Mouse (Mus musculus) bone marrow macrophage, adult 2 months (primary cell): Measurements from ENCODE around the gene Sema3f. TPM values are rescaled to one million over a fixed set of nuclear protein-coding genes. Genes with fewer than 3 reads are reported as not detected.
A peak's percentile ranks its signal among the peaks of the same experiment; 100 is the strongest.

Source experiments
- H3K27ac ChIP-seq: 2 replicates; pipeline ENCODE4 v1.5.1; 2012; ENCODE audit warnings: low read depth, low read length; ENCODE audit not compliant: insufficient read depth
- H3K4me1 ChIP-seq: 2 replicates; pipeline ENCODE4 v1.6.1; 2012; ENCODE audit warnings: low read length; ENCODE audit not compliant: control insufficient read depth, insufficient read depth
- H3K4me3 ChIP-seq: 2 replicates; pipeline ENCODE4 v1.5.1; 2012; ENCODE audit warnings: mild to moderate bottlenecking, low read length, moderate library complexity; ENCODE audit not compliant: insufficient read depth
- CTCF ChIP-seq: IDR thresholded peaks from 2 replicates; pipeline ENCODE4 v1.5.1; 2012; ENCODE audit warnings: low read depth, mild to moderate bottlenecking, low read length, moderate library complexity
- POLR2A ChIP-seq: IDR thresholded peaks from 2 replicates; pipeline ENCODE4 v1.6.1; 2012; ENCODE audit warnings: mild to moderate bottlenecking, low read depth, low read length, borderline replicate concordance
- polyA plus RNA-seq: library from polyadenylated mRNA; stranded (reverse); fragments of >200 nt; gene quantifications from 2 replicates; pipeline ENCODE4 v1.2.4, GENCODE M21; 2012; ENCODE audit not compliant: missing spikeins, insufficient read depth, insufficient read length

Sema3f gene
- polyA plus RNA-seq, 1 experiment: not detected

DNA sequence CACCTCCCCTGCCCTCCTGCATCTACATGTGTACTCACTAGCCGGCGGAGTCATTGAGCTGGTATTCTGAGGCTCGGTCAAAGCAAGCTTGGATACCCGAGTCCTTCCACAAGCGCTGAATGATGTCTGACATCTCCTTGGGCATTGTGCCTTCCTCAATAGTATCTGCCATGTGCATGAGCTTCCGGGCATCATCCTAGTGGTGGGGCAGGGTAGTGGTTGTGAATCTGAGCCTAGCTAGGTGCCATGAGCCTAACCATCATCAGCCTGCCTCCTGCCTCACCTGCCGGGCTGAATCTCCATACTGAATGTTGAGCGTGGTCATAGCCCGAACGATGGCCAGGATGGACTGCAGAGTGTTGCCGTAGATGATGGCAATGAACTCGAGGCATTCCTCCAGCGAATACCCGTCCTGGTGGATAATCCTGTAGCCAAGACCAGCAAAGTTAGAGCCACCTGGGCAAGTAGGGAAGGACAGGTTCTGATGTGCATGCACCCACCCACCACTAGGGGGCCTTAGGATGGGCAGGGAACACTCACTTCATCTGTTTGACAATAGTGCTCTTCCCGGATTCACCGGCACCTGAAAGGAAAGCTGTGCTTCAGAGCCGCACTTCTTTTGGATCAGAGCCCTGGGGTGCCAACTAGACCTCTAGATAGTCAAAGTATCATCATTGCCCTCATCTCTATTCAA is 33.0 kb downstream of the Sema3f start:
- Histone ChIP-seq H3K27ac (no peak overlapping the region), H3K4me3 (no peak overlapping the region), H3K4me1 (peaks cover 5% of the 10 kb centered on the region)
- no peak for TF ChIP-seq POLR2A
- TF ChIP-seq CTCF: peak; percentile 91

- TF ChIP-seq POLR2A: no peak
- no peak for TF ChIP-seq CTCF
- Histone ChIP-seq H3K27ac (no peak overlapping the region), H3K4me1 (peaks cover 5% of the 10 kb centered on the region), H3K4me3 (peak overlapping the region; percentile 33)
Measured at GRCm38 (mm10) chr9:107676302-107676701, 34.0 kb downstream of the Sema3f start.

DNA sequence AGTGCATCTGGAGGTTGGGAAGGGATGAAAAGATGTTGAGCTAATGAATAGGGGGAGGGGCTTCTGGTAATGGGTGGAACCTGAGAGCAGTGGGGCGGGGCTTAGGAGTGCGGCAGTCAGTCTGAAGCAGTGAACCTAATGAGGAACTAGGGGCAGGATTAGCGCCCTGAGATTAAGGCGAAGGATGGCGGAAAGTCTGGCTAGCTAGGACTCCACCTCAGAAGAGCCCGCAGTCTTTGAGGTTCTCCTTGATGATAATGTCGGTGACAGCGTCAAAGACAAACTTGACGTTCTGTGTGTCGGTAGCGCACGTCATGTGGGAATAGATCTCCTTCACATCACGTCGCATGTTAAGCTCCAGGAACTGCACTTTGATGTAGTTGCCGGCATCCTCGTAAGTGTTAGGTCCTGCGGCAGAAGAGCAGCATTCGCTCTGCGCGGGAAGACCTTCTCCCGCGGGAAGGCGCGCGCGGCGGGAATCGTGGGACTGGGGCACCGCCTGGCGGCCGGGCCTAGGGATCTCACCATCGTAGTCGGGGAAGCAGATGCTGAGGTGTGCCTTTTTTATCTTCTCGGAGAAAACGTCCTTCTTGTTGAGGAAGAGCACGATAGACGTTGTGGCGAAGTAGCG is 34.5 kb downstream of the Sema3f start:
- no peak overlapping the region for H3K27ac ChIP-seq
- peak; percentile 36 for TF ChIP-seq CTCF
- no peak for TF ChIP-seq POLR2A
- peak overlapping the region; percentile 33 for H3K4me3 ChIP-seq
- peaks cover 5% of the 10 kb centered on the region for H3K4me1 ChIP-seq

DNA sequence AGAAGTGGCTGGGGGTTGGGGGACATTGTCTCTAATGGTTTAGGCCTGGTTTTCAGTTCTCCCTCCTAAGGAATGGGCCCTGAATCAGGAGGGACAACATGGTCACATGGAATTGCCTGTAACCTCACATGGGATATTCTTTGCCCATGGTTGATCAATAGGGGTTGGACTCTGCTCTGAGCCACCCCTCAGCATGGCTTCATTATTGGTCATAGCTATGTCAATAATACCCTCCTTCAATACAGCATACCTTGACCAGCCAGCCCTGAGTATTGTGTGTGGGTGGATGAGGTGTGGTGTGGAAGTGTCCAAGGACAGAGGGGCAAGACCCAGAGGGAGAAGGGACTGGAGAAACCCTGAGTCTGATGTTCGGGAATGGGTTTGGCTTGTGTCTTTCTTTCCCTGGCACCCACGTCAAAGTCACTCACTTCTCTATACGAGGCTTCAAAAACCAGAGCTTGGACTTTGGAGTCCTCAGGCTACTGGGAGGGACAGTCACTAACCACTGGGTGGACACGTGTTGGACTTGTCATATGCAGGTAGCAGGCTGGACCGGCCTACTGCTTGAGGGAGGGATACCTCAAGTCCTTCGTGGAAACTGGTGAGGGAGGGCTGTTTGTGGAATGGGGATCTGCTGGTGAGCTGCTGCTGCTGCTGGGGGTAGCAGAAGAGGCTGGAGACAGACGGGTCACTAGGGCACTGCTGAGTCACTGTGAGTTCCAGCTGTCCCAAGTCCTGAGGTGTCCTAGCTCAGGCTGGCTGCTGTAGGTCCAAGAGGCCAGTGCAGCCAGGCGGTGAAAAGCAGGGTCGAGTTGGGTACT is 35.5 kb downstream of the Sema3f start:
- TF ChIP-seq POLR2A (no peak), CTCF (no peak)
- Histone ChIP-seq H3K27ac (no peak overlapping the region), H3K4me1 (peaks cover 5% of the 10 kb centered on the region), H3K4me3 (no peak overlapping the region)

DNA sequence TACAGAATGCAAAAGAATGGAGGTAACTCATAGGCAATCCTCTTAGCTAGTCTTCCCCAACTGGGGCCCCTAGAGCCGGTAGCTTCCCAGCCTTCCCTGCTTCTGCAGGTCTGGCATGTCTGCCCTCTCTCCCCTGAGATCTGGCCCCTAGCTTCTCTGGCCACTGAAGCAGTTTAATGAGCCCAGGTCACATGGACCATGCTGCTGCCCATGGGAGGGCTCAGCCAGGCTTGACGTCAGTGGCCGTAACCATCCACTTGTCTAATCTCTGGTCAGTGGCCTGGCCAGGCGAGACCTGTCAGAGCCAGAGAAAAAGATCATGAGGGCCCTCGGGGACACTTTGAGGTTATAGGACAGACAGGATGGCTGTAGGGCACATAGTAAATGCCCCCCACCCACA is 40.0 kb downstream of the Sema3f start:
- Histone ChIP-seq H3K4me1 (no peaks in the 10 kb centered on the region), H3K27ac (no peak overlapping the region), H3K4me3 (no peak overlapping the region)
- TF ChIP-seq POLR2A: no peak

GRCm38 (mm10) chr9:107669480-107669945 is 40.8 kb downstream of the Sema3f start, which contains the start of gene Slc38a3:
TSS of gene Slc38a3 (minus strand) at chr9:107669530.
- TF ChIP-seq CTCF (no peak), POLR2A (no peak)
- Histone ChIP-seq H3K4me3 (no peak within 1 kb of the TSS), H3K4me1 (no peaks in the 10 kb centered on the region), H3K27ac (no peak within 1 kb of the TSS)

GRCm38 (mm10) chr9:107668916-107669315 is 41.4 kb downstream of the Sema3f start:
- no peak for TF ChIP-seq POLR2A
- no peak for TF ChIP-seq CTCF
- H3K27ac ChIP-seq: no peak overlapping the region
- no peak overlapping the region for H3K4me3 ChIP-seq
- H3K4me1 ChIP-seq: no peaks in the 10 kb centered on the region

DNA sequence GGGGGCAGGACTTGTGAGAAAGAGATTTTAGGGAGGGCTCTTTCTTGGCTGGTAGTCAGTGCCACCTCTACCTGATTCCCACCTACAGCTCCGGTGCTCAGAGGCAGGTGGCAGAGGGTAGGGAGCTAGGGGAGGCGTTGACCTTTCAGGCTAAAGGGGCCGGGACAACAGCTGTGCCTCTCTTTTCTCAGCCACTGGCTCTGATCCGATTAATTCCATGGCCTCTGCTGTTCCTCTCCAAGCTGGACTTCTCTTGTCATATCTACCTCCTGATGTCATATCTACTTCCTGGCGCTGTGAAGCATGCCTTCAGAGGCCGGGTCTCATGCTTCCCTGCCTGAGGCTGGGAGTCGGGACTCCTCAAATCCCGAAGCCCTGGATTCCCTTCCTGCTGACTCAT is 42.3 kb downstream of the Sema3f start:
- TF ChIP-seq POLR2A (no peak), CTCF (no peak)
- no peak overlapping the region for H3K4me3 ChIP-seq
- H3K27ac ChIP-seq: no peak overlapping the region

DNA sequence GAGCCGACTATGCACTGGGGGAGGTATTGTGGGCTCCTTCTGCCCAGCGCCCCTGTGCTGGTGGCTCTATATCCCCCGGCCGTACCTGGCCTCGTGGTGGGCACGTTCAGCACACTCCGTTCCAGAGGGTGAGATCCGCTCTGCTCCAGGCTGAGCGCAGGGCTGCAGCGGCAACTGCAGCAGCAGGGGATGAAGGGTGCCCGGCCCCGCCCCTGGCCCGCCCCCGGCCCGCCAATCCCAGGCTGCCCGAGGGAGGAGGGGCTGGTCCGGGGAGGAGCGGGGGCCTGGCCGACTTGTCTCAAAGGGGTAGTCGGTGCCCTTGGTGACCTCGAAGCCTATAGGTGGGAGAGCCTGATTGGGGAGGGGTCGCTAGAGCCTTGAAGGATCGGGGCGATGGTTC is 43.1 kb downstream of the Sema3f start:
- TF ChIP-seq CTCF: no peak
- TF ChIP-seq POLR2A: no peak
- Histone ChIP-seq H3K4me3 (no peak overlapping the region), H3K27ac (no peak overlapping the region), H3K4me1 (no peaks in the 10 kb centered on the region)

More for the DNA sequence above, 42.3 kb downstream of the Sema3f start:
- H3K4me1 ChIP-seq: no peaks in the 10 kb centered on the region
